Mouse (Mus musculus): ENCODE measurements around the gene Gm21958.

DNA sequence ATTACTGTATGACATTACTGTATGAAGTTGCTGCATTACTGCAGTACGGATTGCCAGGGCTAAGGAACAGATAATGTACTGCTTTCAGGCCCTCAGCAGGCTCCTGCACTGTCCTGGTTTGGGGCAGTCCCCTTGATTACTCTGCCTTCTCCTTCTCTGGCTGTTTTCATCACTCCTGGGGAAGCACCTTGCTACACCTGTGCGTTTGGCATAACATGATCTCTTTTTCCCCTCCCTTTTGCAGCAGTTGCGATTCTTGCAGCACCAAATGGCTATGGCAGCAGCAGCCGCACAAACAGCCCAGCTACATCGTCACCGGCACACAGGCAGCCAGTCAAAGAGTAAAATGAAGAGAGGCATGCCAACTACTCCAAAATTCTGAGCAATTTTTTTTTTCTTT, 13.9 kb upstream of the Gm21958 start:
- TF ChIP-seq EP300 (optimal IDR thresholded peaks at IDR 0.05) (no peak), CTCF (IDR thresholded peaks at IDR 0.05; ENCODE audit: low read depth) (no peak)
